Mouse (Mus musculus) adrenal gland, adult 2 months (tissue): ENCODE measurements around the gene Meaf6. TPM values are rescaled to one million over a fixed set of nuclear protein-coding genes. Genes with fewer than 3 reads are reported as not detected.

Experiments
- DNase-seq: peaks from one replicate; pipeline ENCODE4 v3.0.0; 2021
- polyA plus RNA-seq: library from polyadenylated mRNA; depleted of rRNA; stranded (reverse); fragments of >200 nt; gene quantifications from 2 replicates; pipeline ENCODE4 v1.2.3, GENCODE M21; 2012; rRNA removed
- total RNA-seq, 2 experiments: library from RNA; stranded (reverse); gene quantifications; 2 replicates each; pipeline ENCODE4 v1.2.3; 2021

Meaf6 gene
- total and polyA plus RNA-seq, 3 experiments, result 6.4 to 30.6 (median 29.9) TPM

- no peak for DNase-seq
Measured at GRCm38 (mm10) chr4:125144211-125144610, 59.3 kb downstream of the Meaf6 start.

GRCm38 (mm10) chr4:125144627-125145026, 59.7 kb downstream of the Meaf6 start:
- DNase-seq, result no peak

- DNase-seq, result peak; percentile 77
Measured at GRCm38 (mm10) chr4:125145213-125145612, 60.3 kb downstream of the Meaf6 start.

- DNase-seq, result no peak
Measured at GRCm38 (mm10) chr4:125147970-125148369, 63.0 kb downstream of the Meaf6 start.

GRCm38 (mm10) chr4:125149460-125149859, 64.5 kb downstream of the Meaf6 start:
- DNase-seq, result no peak

- no peak for DNase-seq
Measured at GRCm38 (mm10) chr4:125152469-125152868, 67.5 kb downstream of the Meaf6 start.

GRCm38 (mm10) chr4:125153659-125154241, 68.8 kb downstream of the Meaf6 start:
- DNase-seq, result no peak

GRCm38 (mm10) chr4:125155646-125156045, 70.7 kb downstream of the Meaf6 start:
- peak; percentile 69 for DNase-seq

GRCm38 (mm10) chr4:125157322-125157721, 72.4 kb downstream of the Meaf6 start:
- DNase-seq, result no peak

- peak; percentile 54 for DNase-seq
Measured at GRCm38 (mm10) chr4:125158081-125158480, 73.1 kb downstream of the Meaf6 start.

- DNase-seq, result peak; percentile 67
Measured at GRCm38 (mm10) chr4:125158581-125159317, 73.8 kb downstream of the Meaf6 start.

- peak; percentile 91 for DNase-seq
Measured at GRCm38 (mm10) chr4:125160320-125160950, 75.5 kb downstream of the Meaf6 start.

- no peak for DNase-seq
Measured at GRCm38 (mm10) chr4:125160951-125161331, 76.0 kb downstream of the Meaf6 start.

GRCm38 (mm10) chr4:125161392-125161791, 76.5 kb downstream of the Meaf6 start:
- no peak for DNase-seq

- DNase-seq, result no peak
Measured at GRCm38 (mm10) chr4:125162701-125163100, 77.8 kb downstream of the Meaf6 start.

Other genes starting within 250 kb of the Meaf6 start
- gene Yrdc, start 234.5 kb upstream of the Meaf6 start, total RNA-seq, result 10 to 100 TPM; 34.9 to 39.5 TPM
- gene Yrdc, start 234.5 kb upstream of the Meaf6 start, polyA plus RNA-seq, result 45.0 and 48.5 TPM in 2 replicates
- 10 to 100 TPM; 29.3 to 47.0 TPM for gene 1110065P20Rik, start 233.9 kb upstream of the Meaf6 start, total RNA-seq
- 63.4 and 70.0 TPM in 2 replicates for gene 1110065P20Rik, start 233.9 kb upstream of the Meaf6 start, polyA plus RNA-seq
- 1 to 10 TPM; 4.7 TPM for gene Maneal, start 223.0 kb upstream of the Meaf6 start, total RNA-seq
- 5.9 and 6.5 TPM in 2 replicates for gene Maneal, start 223.0 kb upstream of the Meaf6 start, polyA plus RNA-seq
- 1 to 10 TPM; 1.7 to 2.9 TPM for gene Epha10, start 204.2 kb upstream of the Meaf6 start, total RNA-seq
- gene Epha10, start 204.2 kb upstream of the Meaf6 start, polyA plus RNA-seq, result 3.3 TPM in 2 replicates
- 10 to 100 TPM; 10.3 to 15.3 TPM for gene 9930104L06Rik, start 148.1 kb upstream of the Meaf6 start, total RNA-seq
- 13.2 and 21.1 TPM in 2 replicates for gene 9930104L06Rik, start 148.1 kb upstream of the Meaf6 start, polyA plus RNA-seq
- 1 to 10 TPM; 2.0 to 4.8 TPM for gene Cdca8, start 145.8 kb upstream of the Meaf6 start, total RNA-seq
- 3.7 and 4.1 TPM in 2 replicates for gene Cdca8, start 145.8 kb upstream of the Meaf6 start, polyA plus RNA-seq
- 1 to 10 TPM; 5.1 to 7.5 TPM for gene Rspo1, start 98.7 kb upstream of the Meaf6 start, total RNA-seq
- 6.8 and 7.1 TPM in 2 replicates for gene Rspo1, start 98.7 kb upstream of the Meaf6 start, polyA plus RNA-seq
- 10 to 100 TPM; 41.5 to 59.6 TPM for gene Gnl2, start 68.5 kb upstream of the Meaf6 start, total RNA-seq
- 6.6 and 7.2 TPM in 2 replicates for gene Gnl2, start 68.5 kb upstream of the Meaf6 start, polyA plus RNA-seq
- not detected for gene Dnali1, start 19.4 kb upstream of the Meaf6 start, total RNA-seq
- gene Dnali1, start 19.4 kb upstream of the Meaf6 start, polyA plus RNA-seq, result 0.06 TPM in 1 of 2 replicates, not detected in the other
- 10 to 100 TPM; 18.3 to 19.3 TPM for gene Snip1, start 18.5 kb upstream of the Meaf6 start, total RNA-seq
- gene Snip1, start 18.5 kb upstream of the Meaf6 start, polyA plus RNA-seq, result 6.1 TPM in 2 replicates
- 1 to 10 TPM; 6.0 to 7.0 TPM for gene Zc3h12a, start 42.7 kb downstream of the Meaf6 start, total RNA-seq
- gene Zc3h12a, start 42.7 kb downstream of the Meaf6 start, polyA plus RNA-seq, result 7.8 and 8.9 TPM in 2 replicates